Mouse (Mus musculus) liver, embryonic 16.5 days (tissue): Measurements from ENCODE around the gene Gm29427. TPM values are rescaled to one million over a fixed set of nuclear protein-coding genes. Genes with fewer than 3 reads are reported as not detected.

Experiments used
- ATAC-seq: fragments of 200-750 bp; cut with Nextera tagmentation; 2 replicates; pipeline ENCODE4 v1.8.0; 2017; ENCODE audit warnings: low read depth, mild to moderate bottlenecking, moderate number of reproducible peaks, moderate library complexity
- H3K27ac ChIP-seq: fragments of 300-500 bp; sonication (generic); 2 replicates; pipeline ENCODE4 v1.5.1; 2014; ENCODE audit warnings: mild to moderate bottlenecking, low read length
- H3K27me3 ChIP-seq: fragments of 300-500 bp; sonication (generic); 2 replicates; pipeline ENCODE4 v1.6.1; 2014; ENCODE audit warnings: low read depth, low read length, mixed read lengths; ENCODE audit not compliant: control insufficient read depth, insufficient read depth
- H3K36me3 ChIP-seq: fragments of 300-500 bp; sonication (generic); 2 replicates; pipeline ENCODE4 v1.6.1; 2014; ENCODE audit warnings: mild to moderate bottlenecking; ENCODE audit not compliant: control insufficient read depth, insufficient read depth
- H3K4me1 ChIP-seq: fragments of 300-500 bp; sonication (generic); 2 replicates; pipeline ENCODE4 v1.6.1; 2014; ENCODE audit warnings: low read depth, low read length, mixed read lengths; ENCODE audit not compliant: control insufficient read depth
- H3K4me2 ChIP-seq: fragments of 300-500 bp; sonication (generic); 2 replicates; pipeline ENCODE4 v1.6.1; 2014; ENCODE audit warnings: low read depth, low read length, mixed read lengths
- H3K4me3 ChIP-seq: fragments of 300-500 bp; sonication (generic); 2 replicates; pipeline ENCODE4 v1.5.1; 2014; ENCODE audit warnings: low read depth, mild to moderate bottlenecking, low read length
- H3K9ac ChIP-seq: fragments of 300-500 bp; sonication (generic); 2 replicates; pipeline ENCODE4 v1.6.1; 2014; ENCODE audit warnings: low read depth, low read length
- H3K9me3 ChIP-seq: fragments of 300-500 bp; sonication (generic); replicated peaks from 2 replicates; pipeline ENCODE4 v1.6.1; 2016; ENCODE audit warnings: low read length; ENCODE audit not compliant: control insufficient read depth
- WGBS: fragments of 180-500 bp; shearing (Covaris S2); extraction: QIAGEN DNeasy Blood & Tissue Kit; methylation state at CpG from one replicate; pipeline ENCODE4 v1.1.7; 2014; ENCODE audit not compliant: insufficient replicate concordance; 5-methylcytosine and 5-hydroxymethylcytosine counted together
- polyA plus RNA-seq: library from polyadenylated mRNA; unstranded; fragments of >200 nt; fragmentation: Nextera tagmentation; extraction: Ambion mirVana; gene quantifications from 2 replicates; pipeline ENCODE4 v1.2.1, GENCODE M21; 2015

Gm29427 gene
- polyA plus RNA-seq, 1 experiment from 2014 or later, result not detected

GRCm38 (mm10) chr1:130743775-130744174 is 28.2 kb upstream of the Gm29427 start:
- Histone ChIP-seq H3K27ac (peak overlapping the region; percentile 97), H3K27me3 (no peaks in the 10 kb centered on the region), H3K9me3 (no peaks in the 10 kb centered on the region), H3K36me3 (peaks cover 8% of the 10 kb centered on the region; the same call in 1 of the 2 replicates), H3K9ac (peak overlapping the region; percentile 44), H3K4me3 (no peak overlapping the region), H3K4me1 (peaks cover 77% of the 10 kb centered on the region), H3K4me2 (peak overlapping the region; percentile 53)
- WGBS, result 38% methylated on average over 1 of the region's 1 CpGs
- no peak for ATAC-seq

- no peak overlapping the region for H3K4me3 ChIP-seq
- H3K4me1 ChIP-seq, result peaks cover 93% of the 10 kb centered on the region
- peak overlapping the region; percentile 67; the same call in 1 of the 2 replicates for H3K4me2 ChIP-seq
- 72% methylated on average over 7 of the region's 7 CpGs for WGBS
- no peaks in the 10 kb centered on the region for H3K27me3 ChIP-seq
- H3K36me3 ChIP-seq, result peaks cover 8% of the 10 kb centered on the region; the same call in 1 of the 2 replicates
- peak overlapping the region; percentile 58 for H3K9ac ChIP-seq
- no peak for ATAC-seq
- no peaks in the 10 kb centered on the region for H3K9me3 ChIP-seq
- H3K27ac ChIP-seq, result peak overlapping the region; percentile 97
Measured at GRCm38 (mm10) chr1:130742201-130742600, 26.6 kb upstream of the Gm29427 start.

GRCm38 (mm10) chr1:130740781-130741720 is 25.5 kb upstream of the Gm29427 start:
- peak; percentile 96 for ATAC-seq
- no peaks in the 10 kb centered on the region for H3K27me3 ChIP-seq
- no peaks in the 10 kb centered on the region for H3K9me3 ChIP-seq
- peak overlapping the region; percentile 67 for H3K4me2 ChIP-seq
- WGBS, result 12% methylated on average over 15 of the region's 15 CpGs
- H3K9ac ChIP-seq, result peak overlapping the region; percentile 87
- peaks cover 85% of the 10 kb centered on the region for H3K4me1 ChIP-seq
- peak overlapping the region; percentile 97 for H3K27ac ChIP-seq
- peaks cover 8% of the 10 kb centered on the region; the same call in 1 of the 2 replicates for H3K36me3 ChIP-seq
- H3K4me3 ChIP-seq, result peak overlapping the region; percentile 67

GRCm38 (mm10) chr1:130740227-130740648 is 24.6 kb upstream of the Gm29427 start:
- H3K4me2 ChIP-seq, result peak overlapping the region; percentile 67

GRCm38 (mm10) chr1:130739636-130740035 is 24.0 kb upstream of the Gm29427 start:
- Histone ChIP-seq H3K36me3 (peaks cover 8% of the 10 kb centered on the region; the same call in 1 of the 2 replicates), H3K9ac (peak overlapping the region; percentile 87), H3K4me1 (peaks cover 82% of the 10 kb centered on the region), H3K9me3 (no peaks in the 10 kb centered on the region), H3K4me2 (peak overlapping the region; percentile 67), H3K4me3 (peak overlapping the region; percentile 67), H3K27me3 (no peaks in the 10 kb centered on the region), H3K27ac (peak overlapping the region; percentile 97)
- 28% methylated on average over 3 of the region's 3 CpGs for WGBS
- no peak for ATAC-seq

More at GRCm38 (mm10) chr1:130740227-130740648, 24.6 kb upstream of the Gm29427 start:
- Histone ChIP-seq H3K36me3 (peaks cover 8% of the 10 kb centered on the region; the same call in 1 of the 2 replicates), H3K9me3 (no peaks in the 10 kb centered on the region), H3K4me3 (peak overlapping the region; percentile 67), H3K9ac (peak overlapping the region; percentile 87), H3K4me1 (peaks cover 84% of the 10 kb centered on the region), H3K27ac (peak overlapping the region; percentile 97), H3K27me3 (no peaks in the 10 kb centered on the region)
- ATAC-seq, result no peak
- 28% methylated on average over 4 of the region's 4 CpGs for WGBS

GRCm38 (mm10) chr1:130738551-130739106 is 23.0 kb upstream of the Gm29427 start:
- H3K27ac ChIP-seq, result peak overlapping the region; percentile 97
- no peak for ATAC-seq
- H3K4me3 ChIP-seq, result no peak overlapping the region
- H3K4me1 ChIP-seq, result peaks cover 82% of the 10 kb centered on the region
- WGBS, result 62% methylated on average over 3 of the region's 3 CpGs
- no peaks in the 10 kb centered on the region for H3K27me3 ChIP-seq
- peak overlapping the region; percentile 25 for H3K9ac ChIP-seq
- peaks cover 8% of the 10 kb centered on the region; the same call in 1 of the 2 replicates for H3K36me3 ChIP-seq
- no peaks in the 10 kb centered on the region for H3K9me3 ChIP-seq
- peak overlapping the region; percentile 67 for H3K4me2 ChIP-seq

GRCm38 (mm10) chr1:130737916-130738315 is 22.3 kb upstream of the Gm29427 start:
- Histone ChIP-seq H3K27ac (peak overlapping the region; percentile 97), H3K27me3 (no peaks in the 10 kb centered on the region), H3K9me3 (no peaks in the 10 kb centered on the region), H3K36me3 (peaks cover under 1% of the 10 kb centered on the region; the same call in 1 of the 2 replicates), H3K4me3 (no peak overlapping the region), H3K4me1 (peaks cover 82% of the 10 kb centered on the region), H3K4me2 (peak overlapping the region; percentile 37; the same call in 1 of the 2 replicates), H3K9ac (no peak overlapping the region)
- ATAC-seq, result no peak
- 89% methylated on average over 7 of the region's 7 CpGs for WGBS

GRCm38 (mm10) chr1:130737411-130737881 is 21.8 kb upstream of the Gm29427 start:
- Histone ChIP-seq H3K36me3 (no peaks in the 10 kb centered on the region; the same call in 1 of the 2 replicates), H3K27me3 (no peaks in the 10 kb centered on the region), H3K9ac (peak overlapping the region; percentile 33; the same call in 1 of the 2 replicates), H3K4me2 (peak overlapping the region; percentile 37; the same call in 1 of the 2 replicates), H3K4me1 (peaks cover 77% of the 10 kb centered on the region), H3K4me3 (no peak overlapping the region), H3K9me3 (no peaks in the 10 kb centered on the region), H3K27ac (peak overlapping the region; percentile 41; the same call in 1 of the 2 replicates)
- no peak for ATAC-seq
- WGBS, result 45% methylated on average over 11 of the region's 11 CpGs
